Mouse (Mus musculus) retina, postnatal 1 day (tissue): ENCODE results near the gene Thsd7b.
A peak's percentile ranks its signal among the peaks of the same experiment; 100 is the strongest.
"Not testable (repeated sequence)": the region's sequence is repeated elsewhere in the genome, so short reads cannot be mapped to it uniquely, and the experiment has no call there.

Experiments used
- DNase-seq: peaks from one replicate; pipeline ENCODE4 v3.0.0-alpha.2; 2012

Thsd7b gene

DNA sequence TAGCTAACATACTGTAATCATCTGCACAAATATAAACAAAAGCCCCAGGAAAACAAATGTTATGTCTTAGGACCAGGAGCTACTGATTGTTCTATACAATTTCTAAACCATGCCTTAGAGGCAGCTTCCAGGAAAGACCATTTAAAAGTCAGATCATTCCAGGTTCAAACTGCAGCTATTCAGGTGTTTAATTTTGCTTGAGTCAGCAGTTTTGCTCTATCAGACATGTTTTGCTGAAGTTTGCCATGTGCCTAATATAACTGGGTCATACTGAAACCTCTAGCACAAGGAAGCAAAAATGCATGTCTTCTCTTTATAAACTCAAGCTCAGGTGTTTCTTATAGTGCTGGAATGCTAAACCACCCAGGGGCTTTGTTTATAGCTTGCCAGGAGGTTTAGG, 893.1 kb downstream of the Thsd7b start:
- no peak for DNase-seq

DNA sequence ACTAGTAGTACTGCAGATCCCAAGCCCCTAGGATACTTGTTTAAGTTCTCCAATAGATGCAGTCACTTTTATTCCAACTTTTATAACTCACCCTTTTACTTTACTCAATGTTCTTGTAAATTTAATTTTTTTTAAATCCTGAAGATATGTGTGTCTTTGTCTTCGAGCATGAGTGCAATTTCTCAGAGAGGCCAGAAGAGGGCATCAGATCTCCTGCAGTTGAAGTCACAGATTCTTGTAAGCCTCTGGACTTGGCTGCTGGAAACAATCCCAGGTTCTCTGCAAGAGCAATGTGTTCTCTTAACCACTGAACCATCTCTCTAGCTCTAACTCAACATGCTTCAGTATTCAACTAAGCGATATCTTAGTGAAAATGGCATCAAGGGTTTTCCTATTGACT, 894.2 kb downstream of the Thsd7b start:
- DNase-seq = peak; percentile 43

DNA sequence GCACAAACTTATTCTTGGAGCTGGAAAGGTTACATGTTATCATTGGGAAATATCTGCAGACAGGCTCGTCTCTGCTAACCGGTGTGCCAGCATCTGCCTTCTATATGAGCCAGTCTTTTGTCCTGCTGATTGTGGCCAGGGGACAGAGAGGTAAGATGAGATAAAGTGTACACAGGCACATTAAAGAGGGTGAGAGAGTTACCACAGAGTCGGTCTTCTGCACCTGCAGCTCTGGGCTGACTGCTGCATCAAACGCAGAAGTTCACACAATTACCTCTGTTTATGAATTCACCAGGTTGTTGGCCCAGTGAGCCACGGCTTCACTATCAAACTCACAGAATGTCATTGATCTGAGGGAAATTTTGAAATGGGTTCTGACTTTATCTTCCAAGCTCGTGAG, 896.8 kb downstream of the Thsd7b start:
- DNase-seq = no peak

DNA sequence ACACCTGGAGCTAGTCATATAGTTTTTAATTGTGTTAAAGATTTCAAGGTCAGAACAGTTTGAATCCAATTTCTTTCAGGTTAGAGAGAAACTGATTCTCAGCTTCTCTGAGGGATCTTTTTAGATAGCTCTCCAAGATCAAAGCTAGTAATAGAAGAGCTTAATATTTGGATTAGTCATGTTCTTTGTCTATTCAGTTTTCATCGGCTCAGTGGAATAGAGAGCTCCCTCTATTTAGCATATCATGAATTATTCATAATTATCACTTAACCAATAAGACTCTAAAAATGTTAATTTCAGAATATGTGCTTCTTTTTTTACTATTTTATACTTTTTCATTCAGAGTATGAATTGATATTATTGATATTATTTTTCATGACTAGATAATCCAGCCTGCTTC, 897.2 kb downstream of the Thsd7b start:
- DNase-seq = no peak

DNA sequence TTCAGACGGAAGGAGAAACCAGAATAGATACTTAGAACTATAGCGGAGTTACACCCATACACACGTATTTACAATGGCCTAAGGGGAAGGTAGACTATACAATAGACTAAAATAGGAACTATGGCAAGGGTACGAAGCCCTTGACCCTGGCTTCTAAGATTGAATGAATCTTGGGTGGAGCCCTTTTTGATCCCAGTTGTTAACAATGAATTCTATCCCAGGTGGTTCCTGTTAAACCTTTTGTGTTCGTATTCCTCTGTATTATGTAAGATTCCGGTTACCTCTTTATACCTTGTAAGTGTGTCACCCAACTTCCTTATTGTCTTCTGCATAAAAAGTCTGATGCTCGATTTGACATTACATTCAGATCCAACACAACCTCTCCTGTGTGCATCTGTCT, 913.7 kb downstream of the Thsd7b start:
- not testable (repeated sequence) for DNase-seq

DNA sequence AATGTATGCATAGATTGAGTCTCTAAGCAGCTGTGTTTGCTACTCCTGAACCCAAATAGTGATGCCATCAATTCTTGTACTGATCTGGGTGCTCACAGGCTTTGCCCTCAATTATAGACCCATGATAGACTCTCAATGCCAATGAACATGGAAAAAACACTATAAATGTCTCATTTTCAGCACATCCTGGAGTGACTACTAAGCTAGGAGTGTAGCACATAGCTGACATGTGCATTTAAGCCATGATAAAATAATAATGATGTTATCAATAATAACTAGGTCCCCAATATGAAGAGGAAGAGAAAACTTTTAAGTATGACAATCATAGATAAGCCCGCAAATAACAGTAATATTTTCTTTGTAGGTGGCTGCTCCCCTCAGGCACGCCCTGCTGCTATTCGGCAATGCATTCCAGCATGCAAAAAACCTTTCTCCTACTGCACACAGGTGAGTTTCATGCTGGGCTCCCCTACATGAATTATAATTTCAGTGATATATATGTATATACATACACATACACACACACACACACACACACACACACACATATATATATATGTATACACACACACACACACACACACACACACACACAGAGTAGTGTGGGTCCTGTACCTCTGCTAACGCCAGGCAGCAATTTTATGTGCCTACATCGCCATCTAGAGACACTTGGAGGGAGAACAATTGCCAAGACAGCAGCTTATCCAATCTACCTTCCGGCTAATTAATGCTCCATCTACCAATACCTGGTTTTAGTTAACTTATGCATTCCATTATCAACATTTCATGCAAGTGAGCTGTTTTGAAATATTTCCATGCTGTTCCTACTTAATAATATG, 919.3 kb downstream of the Thsd7b start:
- peak; percentile 73 for DNase-seq

DNA sequence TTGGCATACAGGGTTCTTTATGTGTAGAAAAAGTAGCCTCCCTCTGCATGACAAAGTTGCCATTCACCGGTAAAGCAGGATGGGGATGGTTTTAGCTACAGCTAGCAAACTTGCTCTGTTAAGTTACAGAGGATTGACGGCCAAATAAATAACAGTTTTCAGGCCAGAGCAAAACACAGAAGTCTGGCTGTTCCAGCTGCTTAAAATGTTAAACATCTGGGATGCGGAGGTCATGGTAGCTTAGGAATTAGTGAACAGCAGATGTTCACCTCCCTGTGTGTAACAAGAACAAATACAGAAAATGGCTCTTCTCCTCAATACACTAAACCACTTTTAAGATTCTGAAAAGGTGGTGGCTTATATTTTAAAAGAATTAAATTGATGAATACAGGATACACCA, 944.3 kb downstream of the Thsd7b start:
- no peak for DNase-seq

DNA sequence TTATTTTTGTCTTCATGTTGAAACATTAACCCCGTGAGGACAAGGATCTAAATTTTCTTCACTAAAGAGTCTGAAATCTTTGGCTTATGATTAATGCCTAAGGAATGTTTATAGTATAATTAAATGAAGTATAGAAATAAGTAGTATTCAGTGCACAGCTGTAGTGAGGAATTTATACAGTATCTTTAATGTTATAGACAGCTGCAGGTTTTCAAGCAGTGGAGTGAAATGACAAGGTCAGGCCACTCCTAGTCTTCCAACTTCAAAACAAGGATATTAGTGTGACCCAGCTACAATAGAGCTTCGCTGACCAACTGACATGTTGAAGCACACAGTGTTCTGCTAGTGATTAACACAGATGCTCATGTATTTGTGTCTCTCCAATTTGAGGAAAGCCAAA, 949.8 kb downstream of the Thsd7b start:
- DNase-seq = no peak

DNA sequence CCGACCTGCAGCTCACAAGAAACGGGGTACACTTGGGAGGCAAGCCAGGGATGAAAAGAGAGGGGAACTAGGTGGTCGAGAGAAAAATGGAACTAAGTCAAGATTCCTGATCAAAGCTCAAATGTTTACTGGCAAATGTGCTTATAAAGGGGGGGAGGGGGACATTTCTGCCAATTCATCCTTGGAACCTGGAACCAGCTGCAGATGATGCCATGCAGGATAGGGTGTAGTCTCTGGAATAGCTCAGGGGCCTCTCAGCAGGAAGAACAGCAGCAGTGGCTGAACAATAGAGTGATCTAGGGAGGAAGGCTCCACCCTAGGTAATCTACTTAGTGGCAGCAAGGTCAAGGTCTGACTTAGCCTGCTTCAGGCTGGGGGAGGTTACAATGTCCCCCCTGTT, 972.5 kb downstream of the Thsd7b start:
- DNase-seq = no peak

DNA sequence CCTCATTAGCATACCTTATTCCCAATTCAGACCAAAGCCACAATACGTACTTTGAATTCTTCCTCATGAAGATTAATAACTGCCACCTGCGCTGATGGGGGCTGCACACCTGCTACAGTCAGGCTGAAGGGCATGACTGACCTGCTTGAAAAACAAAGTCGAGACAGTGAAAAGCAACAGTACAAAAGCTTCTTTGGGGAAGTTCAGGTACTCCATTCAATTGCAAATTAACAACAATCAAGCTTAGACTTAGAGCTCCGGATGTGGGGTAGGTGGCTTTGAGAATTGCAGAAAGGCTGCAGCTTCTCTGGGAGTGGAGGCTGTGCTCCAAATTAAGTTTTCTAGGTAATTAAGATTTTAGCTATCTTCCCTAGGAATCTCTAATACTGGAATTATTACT, 973.2 kb downstream of the Thsd7b start:
- not testable (repeated sequence) for DNase-seq

DNA sequence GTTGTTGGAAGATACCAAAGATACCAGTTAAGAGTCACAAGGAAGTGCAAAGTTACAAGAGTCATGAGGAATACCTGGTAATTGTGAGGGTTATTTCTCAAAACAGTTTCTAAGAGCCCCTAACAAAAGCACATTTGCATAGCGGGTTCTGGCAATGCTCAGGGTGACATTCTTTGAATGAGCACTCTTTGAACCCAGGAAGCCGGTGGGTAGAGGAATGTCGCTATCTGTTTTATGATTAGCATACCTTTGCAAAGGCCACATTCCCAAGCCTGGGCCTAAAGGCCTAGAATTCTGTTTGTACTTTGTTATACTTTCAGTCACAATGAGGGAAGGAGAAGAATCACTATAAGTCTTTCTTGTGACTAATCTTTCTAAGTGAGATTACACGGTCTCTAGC, 973.8 kb downstream of the Thsd7b start:
- DNase-seq = not testable (repeated sequence)

DNA sequence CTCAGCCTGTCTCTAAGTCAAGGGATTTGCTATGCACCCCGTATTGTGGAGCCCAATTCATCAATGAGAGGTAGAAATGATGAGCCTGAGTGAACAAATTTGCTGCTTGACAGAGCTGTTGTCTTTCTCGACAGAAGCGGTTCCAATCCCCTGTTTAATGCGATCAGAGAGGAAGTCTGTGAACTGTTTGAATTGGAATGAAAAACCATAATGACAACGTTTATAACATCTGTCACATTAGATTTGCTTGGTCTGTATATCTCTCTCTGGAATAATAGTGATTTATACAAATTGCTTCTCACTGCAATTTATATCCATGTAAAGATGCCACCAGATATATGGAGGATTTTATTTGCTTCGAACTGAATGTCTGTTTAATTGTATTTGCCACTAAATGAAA, 988.9 kb downstream of the Thsd7b start:
- peak; percentile 41 for DNase-seq
